Comparison of ENCODE assay signal across 10 mouse cellular contexts in genomic region chr4:154019571-154019970, GRCm38 (mm10). TPM values are rescaled to one million over a fixed set of nuclear protein-coding genes. Genes with fewer than 3 reads are reported as not detected.
DNase-seq lines count a peak whose midpoint lies in the region; ATAC-seq lines count a peak whose summit lies in the region.
"Had no signal": no experiment of that assay in that cellular context is flagged by ENCODE, and none has a peak within 500 bp of the region (broad histone marks: within the 10 kb centered on the region; RNA-seq: fewer than 3 reads in every experiment).

No protein-coding gene starts in this region.

- peak; percentile 38 to 66 for DNase-seq in cerebellum, postnatal 14 days
- no peak for DNase-seq in cerebellum, adult 9-10 months
- DNase-seq in right cerebral cortex, adult 2 months (ENCODE audit: low spot score in 2 of 2), result peak; percentile 49 to 56
- DNase-seq in right cerebral cortex, adult 18-20 months, result no peak
- DNase-seq in embryo, embryonic 11 days, result peak; percentile 32
- peak; percentile 62 for DNase-seq in splenic B cell, adult 2 months (ENCODE audit: low read depth, low spot score)
- no peak for DNase-seq in ovary, adult 18-20 months (ENCODE audit: low spot score)

- no peaks in the 10 kb centered on the region for H3K9me3 ChIP-seq in liver, embryonic 12.5 days (replicated peaks)
- H3K9me3 ChIP-seq: megakaryocyte, embryonic 14.5 days had no signal

- H3K36me3 ChIP-seq in liver, embryonic 12.5 days, result peaks cover 93% of the 10 kb centered on the region
- H3K36me3 ChIP-seq in splenic B cell, adult 2 months (ENCODE audit: control insufficient read depth, insufficient read depth, low read length, poor library complexity, severe bottlenecking), result peaks cover 2% of the 10 kb centered on the region; the same call in 1 of the 2 replicates

- H3K27me3 ChIP-seq in liver, embryonic 12.5 days (replicated peaks), result no peaks in the 10 kb centered on the region
- H3K27me3 ChIP-seq in splenic B cell, adult 2 months (ENCODE audit: control insufficient read depth, insufficient read depth, low read length, poor library complexity, severe bottlenecking), result no peaks in the 10 kb centered on the region
- H3K27me3 ChIP-seq: megakaryocyte, embryonic 14.5 days had no signal

- ATAC-seq in liver, embryonic 12.5 days, result no peak

- peak overlapping the region; percentile 98 for H3K27ac ChIP-seq in liver, embryonic 12.5 days

- H3K9ac ChIP-seq in liver, embryonic 12.5 days, result no peak overlapping the region

- 66% methylated on average over 7 of the region's 7 CpGs for WGBS in liver, embryonic 12.5 days (ENCODE audit: insufficient replicate concordance)

- H3K4me2 ChIP-seq in liver, embryonic 12.5 days, result no peak overlapping the region

- no peak overlapping the region for H3K4me3 ChIP-seq in liver, embryonic 12.5 days

- H3K4me1 ChIP-seq in liver, embryonic 12.5 days, result peaks cover 47% of the 10 kb centered on the region

RNA-seq across cellular contexts. Expression of gene Smim1, which starts 6.5 kb away (rescaled TPM):
- polyA plus RNA-seq in liver, embryonic 12.5 days (2016; fragmentation: Nextera tagmentation; extraction: Ambion mirVana), result 440 and 457 TPM in 2 replicates

RNA-seq across cellular contexts. Expression of gene Lrrc47, which starts 8.0 kb away (rescaled TPM):
- polyA plus RNA-seq in liver, embryonic 12.5 days (2016; fragmentation: Nextera tagmentation; extraction: Ambion mirVana), result 36.0 and 38.6 TPM in 2 replicates

RNA-seq across cellular contexts. Expression of gene Ccdc27, which starts 22.9 kb away (rescaled TPM):
- polyA plus RNA-seq in liver, embryonic 12.5 days (2016; fragmentation: Nextera tagmentation; extraction: Ambion mirVana), result 0.06 and 0.13 TPM in 2 replicates
- polyA plus RNA-seq: heart, embryonic 14.5 days had no signal

RNA-seq across cellular contexts. Expression of gene Cep104, which starts 44.6 kb away (rescaled TPM):
- polyA plus RNA-seq in liver, embryonic 12.5 days (2016; fragmentation: Nextera tagmentation; extraction: Ambion mirVana), result 11.9 and 12.0 TPM in 2 replicates

RNA-seq across cellular contexts. Expression of gene Dffb, which starts 44.6 kb away (rescaled TPM):
- polyA plus RNA-seq in liver, embryonic 12.5 days (2016; fragmentation: Nextera tagmentation; extraction: Ambion mirVana), result 11.6 and 12.4 TPM in 2 replicates

Comparison
In these comparisons a context has a peak if more than half of its experiments do, and no peak if none do; other contexts are left out.
1. DNase-seq: peak in cerebellum, postnatal 14 days (2 of 2), right cerebral cortex, adult 2 months (2 of 2), embryo, embryonic 11 days (single experiment) and splenic B cell, adult 2 months (single experiment); none in cerebellum, adult 9-10 months (single experiment), right cerebral cortex, adult 18-20 months (single experiment) and ovary, adult 18-20 months (single experiment).